Mouse (Mus musculus) brain, embryonic 14.5 days (tissue): ENCODE data around the gene Lmod3.

Experiments used
- CTCF ChIP-seq: fragments of 200-500 bp; IDR thresholded peaks from 2 replicates; pipeline ENCODE4 v1.5.1; 2012; ENCODE audit warnings: inconsistent platforms, mild to moderate bottlenecking, moderate library complexity, borderline replicate concordance; ENCODE audit not compliant: insufficient read depth, insufficient read length; ENCODE audit errors: extremely low read depth
- POLR2A ChIP-seq: fragments of 200-500 bp; IDR thresholded peaks from 2 replicates; pipeline ENCODE4 v1.6.1; 2012; ENCODE audit warnings: mild to moderate bottlenecking, inconsistent platforms, borderline replicate concordance; ENCODE audit not compliant: poor library complexity, insufficient read depth, insufficient read length, severe bottlenecking; ENCODE audit errors: extremely low read depth

DNA sequence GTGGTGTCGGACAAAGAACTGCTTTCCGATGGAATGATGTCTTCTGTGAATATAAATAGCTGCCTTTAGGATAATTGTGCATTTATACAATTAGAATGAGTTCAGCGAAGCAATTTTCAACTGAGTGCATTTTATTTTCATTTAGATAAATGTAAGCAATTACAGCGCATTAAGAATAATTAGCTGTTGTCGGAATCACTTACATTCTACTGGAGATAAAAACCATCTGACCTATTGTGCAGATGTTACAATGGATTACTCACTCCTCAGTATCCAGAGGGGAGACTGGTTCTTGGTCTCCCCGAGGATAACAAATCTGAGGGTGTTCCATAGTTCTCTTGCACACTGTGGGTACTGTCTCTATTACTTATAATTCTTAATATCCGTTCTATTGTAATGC, 49.7 kb upstream of the Lmod3 start:
- TF ChIP-seq POLR2A, result no peak
- TF ChIP-seq CTCF, result no peak
